Mouse (Mus musculus) forebrain, embryonic 14.5 days (tissue): Measurements from ENCODE around the gene Cdk5. TPM values are rescaled to one million over a fixed set of nuclear protein-coding genes. Genes with fewer than 3 reads are reported as not detected.
"Not testable (repeated sequence)": the region's sequence is repeated elsewhere in the genome, so short reads cannot be mapped to it uniquely, and the experiment has no call there.

Experiments
- ATAC-seq: fragments of 200-750 bp; cut with Nextera tagmentation; 2 replicates; pipeline ENCODE4 v1.8.0; 2017; ENCODE audit warnings: mild to moderate bottlenecking, moderate library complexity
- DNase-seq: peaks from one replicate; pipeline ENCODE4 v3.0.0-alpha.2; 2015; ENCODE audit warnings: low spot score
- H3K27ac ChIP-seq: fragments of 300-500 bp; sonication (generic); 2 replicates; pipeline ENCODE4 v1.5.1; 2014; ENCODE audit warnings: low read depth, mild to moderate bottlenecking, control low read depth, low read length, moderate library complexity
- H3K27me3 ChIP-seq: fragments of 300-500 bp; sonication (generic); replicated peaks from 2 replicates; pipeline ENCODE4 v1.6.1; 2014; ENCODE audit warnings: low read length, control low read depth, mixed read lengths; ENCODE audit not compliant: control insufficient read depth, insufficient read depth
- H3K36me3 ChIP-seq: fragments of 300-500 bp; sonication (generic); 2 replicates; pipeline ENCODE4 v1.6.1; 2014; ENCODE audit warnings: low read length, control low read depth; ENCODE audit not compliant: control insufficient read depth, insufficient read depth
- H3K4me1 ChIP-seq: fragments of 300-500 bp; sonication (generic); 2 replicates; pipeline ENCODE4 v1.6.1; 2014; ENCODE audit warnings: antibody characterized with exemption, low read length, control low read depth; ENCODE audit not compliant: control insufficient read depth, insufficient read depth
- H3K4me2 ChIP-seq: fragments of 300-500 bp; sonication (generic); 2 replicates; pipeline ENCODE4 v1.6.1; 2014; ENCODE audit warnings: mild to moderate bottlenecking, control low read depth, low read length
- H3K4me3 ChIP-seq: fragments of 300-500 bp; sonication (generic); 2 replicates; pipeline ENCODE4 v1.5.1; 2014; ENCODE audit warnings: low read depth, low read length, control low read depth
- H3K9ac ChIP-seq: fragments of 300-500 bp; sonication (generic); 2 replicates; pipeline ENCODE4 v1.6.1; 2014; ENCODE audit warnings: mild to moderate bottlenecking, low read length, control low read depth, moderate library complexity
- H3K9me3 ChIP-seq: fragments of 300-500 bp; sonication (generic); replicated peaks from 2 replicates; pipeline ENCODE4 v1.6.1; 2016; ENCODE audit warnings: low read length, control low read depth, mixed read lengths; ENCODE audit not compliant: control insufficient read depth
- WGBS: fragments of 180-500 bp; shearing (Covaris S2); extraction: QIAGEN DNeasy Blood & Tissue Kit; methylation state at CpG from one replicate; pipeline ENCODE4 v1.1.7; 2014; 5-methylcytosine and 5-hydroxymethylcytosine counted together
- polyA plus RNA-seq: library from polyadenylated mRNA; unstranded; fragments of >200 nt; fragmentation: Nextera tagmentation; extraction: Ambion mirVana; gene quantifications from 2 replicates; pipeline ENCODE4 v1.2.1, GENCODE M21; 2014

Gene Cdk5
- polyA plus RNA-seq, 1 experiment from 2014 or later, result 113 TPM

GRCm38 (mm10) chr5:24409466-24409865 is 13.9 kb downstream of the Cdk5 start:
- DNase-seq, result no peak
- Histone ChIP-seq H3K9me3 (no peaks in the 10 kb centered on the region), H3K27me3 (no peaks in the 10 kb centered on the region), H3K4me1 (no peaks in the 10 kb centered on the region), H3K36me3 (peaks cover 14% of the 10 kb centered on the region), H3K4me3 (no peak overlapping the region), H3K9ac (no peak overlapping the region), H3K27ac (no peak overlapping the region), H3K4me2 (no peak overlapping the region)
- 84% methylated on average over 2 of the region's 2 CpGs for WGBS
- no peak for ATAC-seq

GRCm38 (mm10) chr5:24408651-24409050 is 14.7 kb downstream of the Cdk5 start:
- no peak for ATAC-seq
- Histone ChIP-seq H3K36me3 (peaks cover 16% of the 10 kb centered on the region), H3K27me3 (no peaks in the 10 kb centered on the region)

GRCm38 (mm10) chr5:24405389-24405876 is 17.9 kb downstream of the Cdk5 start:
- no peak for ATAC-seq
- Histone ChIP-seq H3K4me3 (no peak overlapping the region), H3K36me3 (peaks cover 45% of the 10 kb centered on the region), H3K9ac (no peak overlapping the region), H3K4me1 (no peaks in the 10 kb centered on the region), H3K27ac (no peak overlapping the region), H3K9me3 (no peaks in the 10 kb centered on the region), H3K4me2 (no peak overlapping the region), H3K27me3 (no peaks in the 10 kb centered on the region)
- 76% methylated on average over 3 of the region's 3 CpGs for WGBS
- DNase-seq, result no peak

More at GRCm38 (mm10) chr5:24408651-24409050, 14.7 kb downstream of the Cdk5 start:
- no peak for DNase-seq
- Histone ChIP-seq H3K9me3 (no peaks in the 10 kb centered on the region), H3K4me3 (no peak overlapping the region), H3K9ac (no peak overlapping the region), H3K27ac (no peak overlapping the region), H3K4me2 (no peak overlapping the region), H3K4me1 (no peaks in the 10 kb centered on the region)
- 91% methylated on average over 13 of the region's 13 CpGs for WGBS

- Histone ChIP-seq H3K9ac (no peak overlapping the region), H3K9me3 (no peaks in the 10 kb centered on the region), H3K4me2 (no peak overlapping the region), H3K27ac (no peak overlapping the region), H3K4me3 (no peak overlapping the region), H3K36me3 (peaks cover 49% of the 10 kb centered on the region), H3K27me3 (no peaks in the 10 kb centered on the region), H3K4me1 (no peaks in the 10 kb centered on the region)
- 86% methylated on average over 6 of the region's 6 CpGs for WGBS
- ATAC-seq (no peak), DNase-seq (no peak)
Observed at GRCm38 (mm10) chr5:24404594-24405360, 18.6 kb downstream of the Cdk5 start.

GRCm38 (mm10) chr5:24401969-24402368 is 21.4 kb downstream of the Cdk5 start:
- Histone ChIP-seq H3K27me3 (no peaks in the 10 kb centered on the region), H3K9ac (no peak overlapping the region), H3K27ac (no peak overlapping the region), H3K4me3 (no peak overlapping the region), H3K9me3 (no peaks in the 10 kb centered on the region), H3K4me1 (no peaks in the 10 kb centered on the region), H3K36me3 (peaks cover 45% of the 10 kb centered on the region), H3K4me2 (no peak overlapping the region)
- WGBS, result 74% methylated on average over 9 of the region's 9 CpGs
- ATAC-seq (no peak), DNase-seq (no peak)

- Histone ChIP-seq H3K9me3 (no peaks in the 10 kb centered on the region), H3K4me1 (no peaks in the 10 kb centered on the region), H3K4me3 (no peak overlapping the region), H3K4me2 (no peak overlapping the region), H3K27ac (no peak overlapping the region), H3K9ac (no peak overlapping the region), H3K36me3 (peaks cover 38% of the 10 kb centered on the region), H3K27me3 (no peaks in the 10 kb centered on the region)
- DNase-seq (no peak), ATAC-seq (no peak)
- WGBS, result 94% methylated on average over 5 of the region's 5 CpGs
Observed at GRCm38 (mm10) chr5:24400911-24401605, 22.3 kb downstream of the Cdk5 start.

- no peaks in the 10 kb centered on the region for H3K4me1 ChIP-seq
- no peak overlapping the region for H3K4me2 ChIP-seq
- H3K9ac ChIP-seq, result no peak overlapping the region
- H3K27ac ChIP-seq, result no peak overlapping the region
- ATAC-seq, result no peak
- H3K27me3 ChIP-seq, result no peaks in the 10 kb centered on the region
- no peak overlapping the region for H3K4me3 ChIP-seq
- H3K36me3 ChIP-seq, result peaks cover 38% of the 10 kb centered on the region; the same call in 1 of the 2 replicates
- no peak for DNase-seq
- H3K9me3 ChIP-seq, result no peaks in the 10 kb centered on the region
- WGBS, result 87% methylated on average over 11 of the region's 11 CpGs
Observed at GRCm38 (mm10) chr5:24400362-24400761, 23.0 kb downstream of the Cdk5 start.

- DNase-seq (no peak), ATAC-seq (no peak)
- H3K4me3 ChIP-seq, result no peak overlapping the region
- H3K4me2 ChIP-seq, result no peak overlapping the region
- peaks cover 38% of the 10 kb centered on the region; the same call in 1 of the 2 replicates for H3K36me3 ChIP-seq
- H3K9ac ChIP-seq, result no peak overlapping the region
- H3K4me1 ChIP-seq, result no peaks in the 10 kb centered on the region
- WGBS, result 86% methylated on average over 10 of the region's 10 CpGs
- no peaks in the 10 kb centered on the region for H3K27me3 ChIP-seq
- H3K27ac ChIP-seq, result no peak overlapping the region
- H3K9me3 ChIP-seq, result no peaks in the 10 kb centered on the region
Observed at GRCm38 (mm10) chr5:24399686-24400085, 23.6 kb downstream of the Cdk5 start.

GRCm38 (mm10) chr5:24396254-24396653 is 27.1 kb downstream of the Cdk5 start:
- not testable (repeated sequence) for H3K27me3 ChIP-seq, H3K9ac ChIP-seq, ATAC-seq, DNase-seq, H3K27ac ChIP-seq, H3K4me3 ChIP-seq, H3K4me1 ChIP-seq, H3K4me2 ChIP-seq, H3K9me3 ChIP-seq
- 94% methylated on average over 6 of the region's 6 CpGs for WGBS
- 0 out of 2 replicates have a peak, but pooled peaks cover 12% of the 10 kb centered on the region for H3K36me3 ChIP-seq
